Mouse (Mus musculus) hindbrain, embryonic 10.5 days (tissue): Measurements from ENCODE around the gene Wfdc6b. TPM values are rescaled to one million over a fixed set of nuclear protein-coding genes. Genes with fewer than 3 reads are reported as not detected.
A peak's percentile ranks its signal among the peaks of the same experiment; 100 is the strongest.

Source experiments
- DNase-seq: peaks from one replicate; pipeline ENCODE4 v3.0.0-alpha.2; 2017; ENCODE audit warnings: low spot score
- H3K27ac ChIP-seq: fragments of 300-500 bp; sonication (generic); 2 replicates; pipeline ENCODE4 v1.5.1; 2016; ENCODE audit warnings: mild to moderate bottlenecking, moderate library complexity
- H3K27me3 ChIP-seq: fragments of 300-500 bp; sonication (generic); 2 replicates; pipeline ENCODE4 v1.6.1; 2016; ENCODE audit warnings: mild to moderate bottlenecking; ENCODE audit not compliant: poor library complexity, insufficient read depth, severe bottlenecking
- H3K36me3 ChIP-seq: fragments of 300-500 bp; sonication (generic); 2 replicates; pipeline ENCODE4 v1.6.1; 2016; ENCODE audit warnings: mild to moderate bottlenecking, moderate library complexity
- H3K4me1 ChIP-seq: fragments of 300-500 bp; sonication (generic); replicated peaks from 2 replicates; pipeline ENCODE4 v1.6.1; 2016; ENCODE audit warnings: mild to moderate bottlenecking
- H3K4me3 ChIP-seq: fragments of 300-500 bp; sonication (generic); 2 replicates; pipeline ENCODE4 v1.5.1; 2016; ENCODE audit warnings: mild to moderate bottlenecking, moderate library complexity
- H3K9me3 ChIP-seq: fragments of 300-500 bp; sonication (generic); 2 replicates; pipeline ENCODE4 v1.6.1; 2016; ENCODE audit warnings: mild to moderate bottlenecking, moderate library complexity
- WGBS: fragments of 180-500 bp; shearing (Covaris S2); methylation state at CpG from one replicate; pipeline ENCODE4 v1.1.7; 2016; 5-methylcytosine and 5-hydroxymethylcytosine counted together
- polyA plus RNA-seq: library from polyadenylated mRNA; unstranded; fragments of >200 nt; fragmentation: Nextera tagmentation; extraction: Ambion mirVana; gene quantifications from 2 replicates; pipeline ENCODE4 v1.2.1, GENCODE M21; 2016

Wfdc6b gene
- polyA plus RNA-seq, 1 experiment from 2014 or later, result not detected

- WGBS, result 81% methylated on average over 5 of the region's 5 CpGs
- Histone ChIP-seq H3K27ac (no peak overlapping the region), H3K4me3 (no peak overlapping the region), H3K4me1 (no peaks in the 10 kb centered on the region), H3K9me3 (no peaks in the 10 kb centered on the region), H3K36me3 (no peaks in the 10 kb centered on the region), H3K27me3 (no peaks in the 10 kb centered on the region)
- no peak for DNase-seq
Measured at GRCm38 (mm10) chr2:164619050-164619449, 5.7 kb downstream of the Wfdc6b start.

- Histone ChIP-seq H3K4me1 (no peaks in the 10 kb centered on the region), H3K27me3 (no peaks in the 10 kb centered on the region)
Measured at GRCm38 (mm10) chr2:164621775-164622174, 8.5 kb downstream of the Wfdc6b start.

GRCm38 (mm10) chr2:164635266-164635665 is 21.9 kb downstream of the Wfdc6b start:
- WGBS, result 80% methylated on average over 9 of the region's 9 CpGs
- Histone ChIP-seq H3K36me3 (no peaks in the 10 kb centered on the region), H3K9me3 (no peaks in the 10 kb centered on the region), H3K27me3 (no peaks in the 10 kb centered on the region), H3K4me3 (no peak overlapping the region), H3K4me1 (no peaks in the 10 kb centered on the region), H3K27ac (no peak overlapping the region)
- DNase-seq, result no peak

More at GRCm38 (mm10) chr2:164621775-164622174, 8.5 kb downstream of the Wfdc6b start:
- DNase-seq, result no peak
- WGBS, result 85% methylated on average over 4 of the region's 4 CpGs
- H3K27ac ChIP-seq, result no peak overlapping the region
- H3K9me3 ChIP-seq, result no peaks in the 10 kb centered on the region
- H3K4me3 ChIP-seq, result no peak overlapping the region
- no peaks in the 10 kb centered on the region for H3K36me3 ChIP-seq

GRCm38 (mm10) chr2:164638696-164639095 is 25.4 kb downstream of the Wfdc6b start, which contains the start of gene Wfdc16:
Wfdc16 (minus strand) TSS chr2:164638796.
- Histone ChIP-seq H3K27ac (no peak within 1 kb of the TSS), H3K27me3 (no peaks in the 10 kb centered on the region), H3K4me3 (no peak within 1 kb of the TSS), H3K36me3 (no peaks in the 10 kb centered on the region), H3K4me1 (no peaks in the 10 kb centered on the region), H3K9me3 (no peaks in the 10 kb centered on the region)
- DNase-seq, result no peak
- WGBS, result 86% methylated on average over 3 of the region's 3 CpGs

- no peaks in the 10 kb centered on the region for H3K27me3 ChIP-seq
- 73% methylated on average over 7 of the region's 7 CpGs for WGBS
- no peak for DNase-seq
- H3K27ac ChIP-seq, result no peak overlapping the region
- H3K4me1 ChIP-seq, result no peaks in the 10 kb centered on the region
- no peak overlapping the region for H3K4me3 ChIP-seq
- no peaks in the 10 kb centered on the region for H3K9me3 ChIP-seq
- H3K36me3 ChIP-seq, result no peaks in the 10 kb centered on the region
Measured at GRCm38 (mm10) chr2:164641129-164641528, 27.8 kb downstream of the Wfdc6b start.

GRCm38 (mm10) chr2:164641881-164642673 is 28.8 kb downstream of the Wfdc6b start:
- Histone ChIP-seq H3K4me3 (no peak overlapping the region), H3K4me1 (no peaks in the 10 kb centered on the region), H3K27me3 (no peaks in the 10 kb centered on the region), H3K27ac (no peak overlapping the region), H3K9me3 (no peaks in the 10 kb centered on the region), H3K36me3 (no peaks in the 10 kb centered on the region)
- DNase-seq, result no peak
- WGBS, result 87% methylated on average over 13 of the region's 13 CpGs

GRCm38 (mm10) chr2:164655858-164656257 is 42.5 kb downstream of the Wfdc6b start, which contains the start of gene Wfdc10:
Wfdc10 (plus strand) TSS chr2:164656046.
- Histone ChIP-seq H3K4me3 (no peak within 1 kb of the TSS), H3K27ac (no peak within 1 kb of the TSS), H3K4me1 (no peaks in the 10 kb centered on the region), H3K9me3 (no peaks in the 10 kb centered on the region), H3K27me3 (0 out of 2 replicates have a peak, but pooled peaks cover 3% of the 10 kb centered on the region), H3K36me3 (no peaks in the 10 kb centered on the region)
- peak; percentile 63 for DNase-seq
- 19% methylated on average over 11 of the region's 11 CpGs for WGBS

- Histone ChIP-seq H3K4me1 (no peaks in the 10 kb centered on the region), H3K27me3 (0 out of 2 replicates have a peak, but pooled peaks cover 3% of the 10 kb centered on the region), H3K36me3 (no peaks in the 10 kb centered on the region), H3K4me3 (no peak within 1 kb of the TSS), H3K9me3 (no peaks in the 10 kb centered on the region), H3K27ac (no peak within 1 kb of the TSS)
- no peak for DNase-seq
- WGBS, result 82% methylated on average over 9 of the region's 9 CpGs
Measured at GRCm38 (mm10) chr2:164656483-164656882, 43.2 kb downstream of the Wfdc6b start, which contains the start of gene Wfdc9. Wfdc9 (minus strand) TSS chr2:164656583.

- H3K4me1 ChIP-seq, result no peaks in the 10 kb centered on the region
- DNase-seq, result no peak
- no peak overlapping the region for H3K4me3 ChIP-seq
- peaks cover 6% of the 10 kb centered on the region; the same call in 1 of the 2 replicates for H3K9me3 ChIP-seq
- no peaks in the 10 kb centered on the region for H3K27me3 ChIP-seq
- WGBS, result 89% methylated on average over 7 of the region's 7 CpGs
- H3K27ac ChIP-seq, result no peak overlapping the region
- no peaks in the 10 kb centered on the region for H3K36me3 ChIP-seq
Measured at GRCm38 (mm10) chr2:164664851-164665250, 51.5 kb downstream of the Wfdc6b start.

Other genes starting within 250 kb of the Wfdc6b start
- 0.31 TPM in 1 of 2 replicates, not detected in the other for gene Slpi, start 224.4 kb upstream of the Wfdc6b start, polyA plus RNA-seq
- gene Rbpjl, start 210.4 kb upstream of the Wfdc6b start, polyA plus RNA-seq, result 0.02 TPM in 1 of 2 replicates, not detected in the other
- 0.35 and 0.72 TPM in 2 replicates for gene Matn4, start 208.4 kb upstream of the Wfdc6b start, polyA plus RNA-seq
- gene Sdc4, start 169.6 kb upstream of the Wfdc6b start, polyA plus RNA-seq, result 14.8 and 18.0 TPM in 2 replicates
- 61.5 and 76.4 TPM in 2 replicates for gene Sys1, start 156.6 kb upstream of the Wfdc6b start, polyA plus RNA-seq
- gene Gm20458, start 152.6 kb upstream of the Wfdc6b start, polyA plus RNA-seq, result 4.4 and 4.5 TPM in 2 replicates
- gene Trp53tg5, start 139.8 kb upstream of the Wfdc6b start, polyA plus RNA-seq, result not detected in 2 replicates
- 1.9 and 3.3 TPM in 2 replicates for gene Dbndd2, start 127.4 kb upstream of the Wfdc6b start, polyA plus RNA-seq
- gene Pigt, start 116.0 kb upstream of the Wfdc6b start, polyA plus RNA-seq, result 39.7 and 48.8 TPM in 2 replicates
- 27.6 and 64.4 TPM in 2 replicates for gene Wfdc2, start 51.1 kb upstream of the Wfdc6b start, polyA plus RNA-seq
- gene Spint3, start 40.1 kb upstream of the Wfdc6b start, polyA plus RNA-seq, result not detected in 2 replicates
- gene Wfdc6a, start 28.1 kb upstream of the Wfdc6b start, polyA plus RNA-seq, result not detected in 2 replicates
- gene Eppin, start 19.9 kb upstream of the Wfdc6b start, polyA plus RNA-seq, result not detected in 2 replicates
- not detected in 2 replicates for gene Wfdc8, start 104 bp downstream of the Wfdc6b start, polyA plus RNA-seq
- gene Wfdc16, start 25.3 kb downstream of the Wfdc6b start, polyA plus RNA-seq, result not detected in 2 replicates
- 0.51 TPM in 1 of 2 replicates, not detected in the other for gene Wfdc10, start 42.5 kb downstream of the Wfdc6b start, polyA plus RNA-seq
- not detected in 2 replicates for gene Wfdc9, start 43.1 kb downstream of the Wfdc6b start, polyA plus RNA-seq
- gene Wfdc11, start 60.6 kb downstream of the Wfdc6b start, polyA plus RNA-seq, result not detected in 2 replicates
- 0.15 TPM in 1 of 2 replicates, not detected in the other for gene Wfdc13, start 71.6 kb downstream of the Wfdc6b start, polyA plus RNA-seq
- not detected in 2 replicates for gene Spint4, start 85.0 kb downstream of the Wfdc6b start, polyA plus RNA-seq
- gene Spint5, start 101.8 kb downstream of the Wfdc6b start, polyA plus RNA-seq, result not detected in 2 replicates
- 0.85 and 1.4 TPM in 2 replicates for gene Wfdc3, start 132.4 kb downstream of the Wfdc6b start, polyA plus RNA-seq
- gene Dnttip1, start 132.5 kb downstream of the Wfdc6b start, polyA plus RNA-seq, result 81.3 and 87.4 TPM in 2 replicates
- 588 and 602 TPM in 2 replicates for gene Ube2c, start 156.4 kb downstream of the Wfdc6b start, polyA plus RNA-seq
- gene Tnnc2, start 166.4 kb downstream of the Wfdc6b start, polyA plus RNA-seq, result not detected in 2 replicates
- gene Snx21, start 172.3 kb downstream of the Wfdc6b start, polyA plus RNA-seq, result 10.8 and 13.7 TPM in 2 replicates
- 16.5 and 17.7 TPM in 2 replicates for gene Acot8, start 191.4 kb downstream of the Wfdc6b start, polyA plus RNA-seq
- gene Zswim3, start 191.6 kb downstream of the Wfdc6b start, polyA plus RNA-seq, result 9.3 and 12.4 TPM in 2 replicates
- gene Zswim1, start 209.2 kb downstream of the Wfdc6b start, polyA plus RNA-seq, result 25.1 and 27.5 TPM in 2 replicates
- not detected in 2 replicates for gene Spata25, start 215.0 kb downstream of the Wfdc6b start, polyA plus RNA-seq
- 98.2 and 104 TPM in 2 replicates for gene Ctsa, start 219.4 kb downstream of the Wfdc6b start, polyA plus RNA-seq
- 4.3 and 5.1 TPM in 2 replicates for gene Neurl2, start 219.9 kb downstream of the Wfdc6b start, polyA plus RNA-seq
- gene Pltp, start 244.2 kb downstream of the Wfdc6b start, polyA plus RNA-seq, result 47.2 and 78.1 TPM in 2 replicates